Comparison of ENCODE assay signal across 11 mouse cellular contexts in the genomic region with DNA sequence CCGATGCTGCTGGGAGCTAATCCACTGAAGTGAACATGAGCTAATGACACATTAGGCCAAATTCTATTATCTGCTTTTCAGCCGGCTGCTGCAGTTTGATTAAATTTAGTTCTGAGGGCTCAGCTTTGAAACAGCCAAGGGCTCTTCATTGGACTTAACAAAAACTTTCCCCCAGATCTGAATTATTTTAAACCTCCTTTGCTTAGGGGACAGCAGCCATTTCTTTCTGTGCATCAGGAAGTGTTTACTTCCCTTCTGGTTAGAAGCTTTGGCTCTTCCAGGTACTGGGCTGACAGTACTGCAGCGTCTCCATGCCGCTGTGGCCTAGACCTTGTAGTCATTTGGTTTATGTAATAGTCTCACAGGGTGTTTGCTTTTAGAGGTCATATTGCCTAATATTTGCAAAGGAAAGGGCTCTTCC.
DNase-seq lines count a peak whose midpoint lies in the region; ATAC-seq lines count a peak whose summit lies in the region.
"Had no signal": no experiment of that assay in that cellular context is flagged by ENCODE, and none has a peak within 500 bp of the region (broad histone marks: within the 10 kb centered on the region; RNA-seq: fewer than 3 reads in every experiment).

No protein-coding gene starts in this region.

- H3K36me3 ChIP-seq in hindbrain, embryonic 11.5 days (ENCODE audit: control insufficient read depth, insufficient read depth, low read length) = no peaks in the 10 kb centered on the region
- H3K36me3 ChIP-seq in hindbrain, embryonic 12.5 days = no peaks in the 10 kb centered on the region

- DNase-seq in adrenal gland, adult (ENCODE audit: inconsistent age in 2 of 2, low spot score in 1 of 2) = peak; percentile 44 to 87
- DNase-seq in adrenal gland, postnatal 4 days (ENCODE audit: low spot score in 2 of 2) = no peak
- peak; percentile 10 for DNase-seq in hindbrain, embryonic 11.5 days (ENCODE audit: low spot score)
- DNase-seq in urinary bladder, adult 2 months (ENCODE audit: low spot score) = no peak
- DNase-seq in urinary bladder, adult 18-20 months (ENCODE audit: low spot score in 2 of 2) = no peak
- DNase-seq: cerebellum, postnatal 36 days; kidney, adult 8-10 months; spleen, adult 18-20 months had no signal

- no peak overlapping the region for H3K27ac ChIP-seq in hindbrain, embryonic 11.5 days (ENCODE audit: low read depth, low read length)
- H3K27ac ChIP-seq in hindbrain, embryonic 12.5 days = no peak overlapping the region
- peak overlapping the region; percentile 44 for H3K27ac ChIP-seq in brown adipose tissue, adult 24 weeks (replicated peaks; ENCODE audit: low read depth, low read length)

- no peaks in the 10 kb centered on the region for H3K27me3 ChIP-seq in hindbrain, embryonic 11.5 days (ENCODE audit: control insufficient read depth, insufficient read depth, low read length)
- no peaks in the 10 kb centered on the region for H3K27me3 ChIP-seq in hindbrain, embryonic 12.5 days

- no peak overlapping the region for H3K4me2 ChIP-seq in hindbrain, embryonic 11.5 days (replicated peaks; ENCODE audit: low read depth, low read length)
- no peak overlapping the region for H3K4me2 ChIP-seq in hindbrain, embryonic 12.5 days (replicated peaks)

- ATAC-seq in hindbrain, embryonic 11.5 days (ENCODE audit: low FRiP score) = no peak
- ATAC-seq in hindbrain, embryonic 12.5 days (ENCODE audit: low FRiP score) = no peak
- peak; percentile 51 for ATAC-seq in megakaryocyte progenitor cell, adult 5-6 weeks (replicated peaks; ENCODE audit: poor library complexity)

- no peaks in the 10 kb centered on the region for H3K4me1 ChIP-seq in hindbrain, embryonic 11.5 days (replicated peaks; ENCODE audit: control insufficient read depth, insufficient read depth, low read length)
- peaks cover 15% of the 10 kb centered on the region for H3K4me1 ChIP-seq in hindbrain, embryonic 12.5 days
- H3K4me1 ChIP-seq in brown adipose tissue, adult 24 weeks (ENCODE audit: control insufficient read depth, insufficient read depth, insufficient read length, low read length) = peaks cover 24% of the 10 kb centered on the region; the same call in 1 of the 2 replicates

- no peak overlapping the region for H3K4me3 ChIP-seq in hindbrain, embryonic 11.5 days (ENCODE audit: low read depth, low read length)
- no peak overlapping the region for H3K4me3 ChIP-seq in hindbrain, embryonic 12.5 days
- no peak overlapping the region for H3K4me3 ChIP-seq in brown adipose tissue, adult 24 weeks (ENCODE audit: insufficient read depth, low read depth, low read length)

- H3K9me3 ChIP-seq in hindbrain, embryonic 11.5 days (ENCODE audit: control insufficient read depth, low read length) = no peaks in the 10 kb centered on the region
- 0 out of 2 replicates have a peak, but pooled peaks cover 2% of the 10 kb centered on the region for H3K9me3 ChIP-seq in hindbrain, embryonic 12.5 days (replicated peaks)

- H3K9ac ChIP-seq in hindbrain, embryonic 11.5 days (ENCODE audit: low read depth, low read length) = no peak overlapping the region
- H3K9ac ChIP-seq in hindbrain, embryonic 12.5 days = no peak overlapping the region

- WGBS in hindbrain, embryonic 11.5 days = 71% methylated on average over 4 of the region's 4 CpGs
- 80% methylated on average over 4 of the region's 4 CpGs for WGBS in hindbrain, embryonic 12.5 days

Comparison
In these comparisons a context has a peak if more than half of its experiments do, and no peak if none do; other contexts are left out.
1. DNase-seq: peak in adrenal gland, adult (2 of 2) and hindbrain, embryonic 11.5 days (single experiment); none in adrenal gland, postnatal 4 days (0 of 2), urinary bladder, adult 2 months (single experiment) and urinary bladder, adult 18-20 months (0 of 2).